Mouse (Mus musculus): Measurements from ENCODE around the gene Tmem30c.

Tmem30c gene

GRCm38 (mm10) chr16:57292765-57293164 is at the start of gene Tmem30c:
Gene Tmem30c, minus strand, starts transcription at chr16:57292865.
- DNase-seq (ENCODE audit: low read depth, low spot score): no peak

- no peak for DNase-seq (ENCODE audit: low read depth, low spot score)
Measured at GRCm38 (mm10) chr16:57340613-57340898, 47.9 kb upstream of the Tmem30c start.

DNA sequence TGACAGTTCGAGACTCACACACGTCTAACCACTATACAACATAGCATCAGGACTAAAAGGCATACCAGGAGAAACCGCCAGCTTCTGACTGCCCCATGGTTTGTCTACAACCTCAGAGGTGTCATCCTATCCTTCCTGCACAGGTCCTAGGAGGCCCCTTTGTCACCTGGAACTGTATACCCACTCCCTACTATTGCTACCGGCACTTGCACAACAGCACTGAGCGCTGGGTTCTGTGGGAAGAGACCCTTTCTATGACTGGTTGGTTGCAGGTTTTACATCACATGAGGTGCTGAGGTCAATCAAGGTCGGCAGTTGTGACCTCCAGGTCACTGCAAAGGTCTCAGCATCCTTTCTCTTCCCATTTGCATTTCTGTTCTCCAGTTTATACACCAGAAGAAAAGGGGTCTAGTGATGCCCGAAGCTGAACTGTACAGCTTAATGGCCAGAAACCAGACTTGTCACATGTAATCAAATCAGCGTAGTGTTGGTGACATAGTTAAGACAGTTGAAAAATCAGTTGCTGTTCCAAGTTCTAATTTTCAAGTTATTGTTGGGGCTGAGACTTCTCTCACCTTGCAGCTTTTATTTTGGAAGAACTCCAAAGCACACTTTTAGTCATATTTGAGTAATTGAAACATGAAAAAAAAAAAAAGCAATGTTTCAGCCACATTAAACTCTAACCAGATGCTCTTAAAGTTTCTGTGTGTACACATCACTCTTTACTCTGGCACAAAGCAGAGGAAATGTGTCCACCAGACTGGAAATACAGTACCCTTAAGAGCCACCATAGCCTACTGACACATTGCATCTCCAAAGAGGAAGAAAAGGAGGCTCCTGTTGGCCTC is 47.3 kb upstream of the Tmem30c start:
- no peak for DNase-seq (ENCODE audit: low read depth, low spot score)

DNA sequence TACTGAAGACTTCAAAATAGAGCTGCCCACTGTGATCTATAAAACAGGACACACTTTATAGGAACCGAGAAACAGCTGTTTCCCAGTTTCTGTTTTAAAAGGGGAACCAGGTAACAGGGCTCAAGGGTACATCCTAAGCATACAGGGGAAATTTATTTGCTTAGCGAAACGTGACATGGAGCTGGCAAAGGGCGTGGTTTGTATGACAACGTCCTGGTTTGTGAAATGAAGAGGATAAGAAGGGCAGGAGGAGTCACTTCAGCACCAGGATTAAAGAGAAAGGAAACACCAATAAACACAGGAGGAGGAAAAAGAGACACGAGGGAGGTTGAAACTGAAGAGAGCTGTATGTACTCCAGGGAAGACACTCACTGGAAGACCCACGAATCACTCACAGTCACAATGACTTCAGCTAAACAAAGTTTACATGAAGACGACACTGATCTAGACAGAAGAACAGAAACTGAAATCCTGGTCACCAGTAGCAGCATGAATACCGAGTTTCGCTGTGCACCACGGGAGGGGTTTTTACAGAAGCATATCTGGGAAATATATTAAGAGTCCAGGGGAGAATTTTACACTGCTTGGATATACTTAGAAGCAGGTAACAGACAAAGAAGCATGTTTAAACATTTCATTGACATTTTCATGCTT is 44.2 kb upstream of the Tmem30c start:
- no peak for DNase-seq (ENCODE audit: low read depth, low spot score)

- no peak for DNase-seq (ENCODE audit: low read depth, low spot score)
Measured at GRCm38 (mm10) chr16:57332301-57332700, 39.6 kb upstream of the Tmem30c start.

DNA sequence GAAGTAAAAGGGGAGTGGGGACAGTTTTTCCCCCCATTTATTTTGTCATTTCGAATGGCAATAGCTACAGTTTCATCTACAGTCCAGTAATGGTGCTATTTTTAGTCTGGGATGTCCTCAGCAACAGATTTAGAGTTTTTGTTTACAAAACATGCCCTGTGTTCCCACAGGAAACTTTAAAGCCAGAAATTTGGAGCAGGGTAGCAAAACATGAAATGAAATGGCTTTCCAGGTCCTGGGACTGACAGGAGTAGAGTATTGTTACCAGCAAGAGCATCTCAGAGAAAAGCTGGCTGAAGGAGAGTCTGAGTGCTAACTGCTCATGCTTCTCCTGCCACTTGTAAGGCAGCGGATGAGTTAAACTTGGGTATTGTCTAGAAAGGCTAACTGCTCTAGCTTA is 37.4 kb upstream of the Tmem30c start:
- DNase-seq (ENCODE audit: low read depth, low spot score): no peak

GRCm38 (mm10) chr16:57329028-57329427 is 36.4 kb upstream of the Tmem30c start:
- DNase-seq (ENCODE audit: low read depth, low spot score): no peak

DNA sequence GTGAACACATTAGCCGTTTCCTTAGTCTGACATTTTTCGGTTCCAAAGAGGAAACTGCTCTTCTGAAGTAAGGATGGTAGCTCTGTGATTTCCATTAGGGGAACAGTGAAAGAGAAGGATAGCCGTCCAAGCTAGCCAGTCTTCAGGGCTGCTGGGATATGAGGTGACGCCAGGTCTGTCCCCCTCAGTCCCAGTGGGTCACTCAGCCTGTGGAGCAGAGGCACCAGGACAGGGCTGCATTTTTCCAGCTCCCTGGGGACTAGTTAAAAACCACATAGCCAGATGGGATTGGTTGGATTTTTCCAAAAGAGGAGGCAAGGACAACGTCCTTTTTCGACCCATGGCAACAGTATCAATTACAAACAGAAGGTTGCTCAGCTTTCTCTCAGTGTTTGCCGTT is 34.3 kb upstream of the Tmem30c start:
- no peak for DNase-seq (ENCODE audit: low read depth, low spot score)

- DNase-seq (ENCODE audit: low read depth, low spot score): no peak
Measured at GRCm38 (mm10) chr16:57319284-57320124, 26.8 kb upstream of the Tmem30c start.

GRCm38 (mm10) chr16:57318637-57319125 is 26.0 kb upstream of the Tmem30c start:
- no peak for DNase-seq (ENCODE audit: low read depth, low spot score)

DNA sequence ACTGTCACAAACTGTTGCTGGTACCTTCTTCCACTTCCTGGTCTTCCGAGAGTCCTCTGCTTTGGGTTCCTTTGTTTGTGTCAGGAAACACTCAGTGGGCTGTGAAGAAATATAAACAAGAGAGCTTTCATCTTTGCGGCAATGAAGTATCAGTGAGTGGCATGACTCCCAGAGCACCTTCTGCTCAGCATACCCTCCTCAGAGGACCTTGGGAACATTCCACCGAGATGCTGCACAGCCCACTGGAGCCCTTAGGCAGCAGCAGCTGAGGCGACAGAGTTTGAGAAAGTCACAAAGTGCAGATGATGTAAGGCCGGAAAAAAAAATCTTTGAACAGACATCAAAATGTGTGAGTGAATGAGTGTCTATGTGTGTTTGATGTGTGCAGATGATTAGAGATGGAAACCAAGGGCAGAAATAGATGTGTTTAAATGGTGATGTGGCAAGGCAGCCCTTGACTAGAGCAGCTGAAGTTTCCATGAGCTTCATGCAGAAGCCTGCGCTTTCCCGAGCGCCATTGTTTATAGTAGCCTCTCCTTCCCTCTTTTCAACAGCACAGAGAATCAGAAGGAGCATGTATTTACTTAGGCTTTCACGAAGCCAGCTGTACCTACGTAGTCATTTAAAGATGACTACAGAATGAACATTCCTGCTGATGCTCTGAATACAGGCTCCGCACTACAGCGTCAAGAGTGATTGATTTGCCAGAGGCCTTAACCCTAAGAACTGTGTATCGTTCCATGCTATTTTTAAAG is 25.4 kb upstream of the Tmem30c start:
- DNase-seq (ENCODE audit: low read depth, low spot score): no peak

- DNase-seq (ENCODE audit: low read depth, low spot score): no peak
Measured at GRCm38 (mm10) chr16:57317127-57317526, 24.5 kb upstream of the Tmem30c start.

DNA sequence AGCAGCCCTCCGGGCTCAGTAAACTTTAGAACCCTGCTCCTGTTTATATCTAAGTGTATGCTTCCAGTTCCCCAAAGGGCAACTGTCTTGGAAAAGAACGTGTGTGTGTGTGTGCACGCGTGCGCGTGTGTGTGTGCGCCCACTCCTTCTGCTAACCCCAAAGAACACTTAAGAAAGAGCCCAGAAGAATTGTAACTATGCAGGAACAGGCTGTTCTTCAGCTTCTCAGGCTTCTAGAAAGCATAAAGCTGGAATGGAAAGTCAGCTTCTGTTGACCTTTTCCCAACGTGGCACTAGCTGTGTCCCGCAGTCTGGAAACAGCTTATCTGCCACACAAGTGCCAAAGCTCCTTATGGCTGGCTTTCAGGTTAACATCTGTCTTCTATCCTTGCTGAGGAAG is 22.4 kb upstream of the Tmem30c start:
- no peak for DNase-seq (ENCODE audit: low read depth, low spot score)

GRCm38 (mm10) chr16:57314236-57314635 is 21.6 kb upstream of the Tmem30c start:
- DNase-seq (ENCODE audit: low read depth, low spot score): no peak

GRCm38 (mm10) chr16:57313487-57313886 is 20.8 kb upstream of the Tmem30c start:
- DNase-seq (ENCODE audit: low read depth, low spot score): no peak

GRCm38 (mm10) chr16:57312130-57312529 is 19.5 kb upstream of the Tmem30c start:
- DNase-seq (ENCODE audit: low read depth, low spot score): no peak

- DNase-seq (ENCODE audit: low read depth, low spot score): no peak
Measured at GRCm38 (mm10) chr16:57305463-57305862, 12.8 kb upstream of the Tmem30c start.

GRCm38 (mm10) chr16:57303716-57304115 is 11.1 kb upstream of the Tmem30c start:
- DNase-seq (ENCODE audit: low read depth, low spot score): no peak

DNA sequence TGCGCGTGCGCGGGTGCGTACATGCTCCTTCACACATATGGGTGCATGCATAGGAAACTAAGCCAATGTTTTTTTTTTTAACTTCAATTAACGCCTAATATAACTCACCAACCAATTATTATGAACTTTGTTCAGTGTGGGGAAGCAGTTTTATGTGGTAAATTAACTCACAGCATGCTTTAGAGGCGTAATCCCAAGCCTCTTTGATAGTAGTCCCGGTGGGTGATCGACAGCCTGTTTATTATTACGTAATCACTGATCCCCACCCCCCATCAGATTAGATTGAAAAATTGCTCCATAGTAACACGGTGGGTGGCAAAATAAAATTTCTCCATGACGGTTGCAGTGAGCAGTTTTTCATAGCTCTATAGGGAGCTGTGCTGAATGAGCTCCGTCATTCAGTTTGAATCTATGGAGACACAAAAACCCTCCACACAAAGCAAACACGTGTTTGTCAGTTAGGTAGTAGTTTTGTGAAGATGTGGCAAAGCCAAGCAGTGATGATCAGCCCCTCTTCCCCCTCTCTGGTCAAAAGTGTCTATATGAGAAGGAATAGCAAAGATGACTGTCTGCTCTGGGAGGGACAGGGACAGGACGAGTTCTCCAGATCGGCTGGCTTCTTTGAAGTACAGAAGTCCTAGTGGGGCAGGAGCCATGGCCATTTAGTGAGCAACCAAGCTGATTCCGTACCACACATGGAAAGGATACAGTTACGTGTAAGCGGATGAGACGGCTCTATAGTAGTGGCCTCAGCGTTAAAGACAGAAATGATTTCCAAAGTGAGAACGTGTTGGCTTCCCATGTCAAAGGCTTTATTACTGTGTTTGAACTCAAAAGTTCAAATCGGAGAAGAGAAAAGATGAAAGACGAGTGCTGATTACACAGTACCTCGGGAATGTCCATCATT is 10.4 kb upstream of the Tmem30c start:
- no peak for DNase-seq (ENCODE audit: low read depth, low spot score)

DNA sequence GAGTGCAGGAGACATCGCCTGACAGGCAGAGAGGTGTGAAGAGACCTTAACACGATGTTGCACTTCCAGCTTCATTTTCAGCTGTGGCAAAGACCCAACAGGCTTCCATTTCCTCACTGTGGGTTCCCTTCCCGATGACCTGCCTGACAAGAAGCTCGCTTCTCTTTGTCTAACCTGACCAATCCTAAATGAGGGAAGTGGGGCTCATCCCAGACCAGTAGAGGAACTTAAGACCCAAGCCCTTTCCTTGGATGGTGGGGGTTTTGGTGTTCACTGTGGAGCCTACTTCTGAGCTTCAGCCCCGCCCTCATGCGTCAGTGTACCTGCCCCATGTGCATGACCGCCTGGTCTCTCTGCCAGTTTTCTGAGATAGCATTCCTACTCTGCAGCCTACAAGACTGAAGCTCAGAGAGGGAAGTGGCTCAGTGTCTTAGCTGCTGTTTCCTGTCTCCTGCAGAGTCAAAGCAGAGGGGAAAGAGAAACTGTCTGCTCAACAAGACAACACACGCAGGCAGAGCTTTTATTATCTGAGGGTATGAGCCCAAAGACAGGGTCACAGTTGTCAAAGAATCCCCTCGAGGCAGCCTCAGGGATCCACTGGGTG is 8.9 kb upstream of the Tmem30c start:
- DNase-seq (ENCODE audit: low read depth, low spot score): no peak
